Mouse (Mus musculus) liver, embryonic 14.5 days (tissue): ENCODE measurements around the gene Dnajc6. TPM values are rescaled to one million over a fixed set of nuclear protein-coding genes. Genes with fewer than 3 reads are reported as not detected.
A peak's percentile ranks its signal among the peaks of the same experiment; 100 is the strongest.

Experiments used
- ATAC-seq: fragments of 200-750 bp; cut with Nextera tagmentation; 2 replicates; pipeline ENCODE4 v1.8.0; 2017; ENCODE audit warnings: moderate number of reproducible peaks, mild to moderate bottlenecking, moderate library complexity; ENCODE audit not compliant: insufficient read depth
- DNase-seq, 3 experiments: peaks; one replicate each; pipeline ENCODE4 v3.0.0-alpha.2; 2012 to 2013; ENCODE audit warnings: low read depth in 3 of 3, low spot score in 3 of 3
- H3K27ac ChIP-seq: fragments of 300-500 bp; sonication (generic); 2 replicates; pipeline ENCODE4 v1.5.1; 2014; ENCODE audit warnings: moderate library complexity, mild to moderate bottlenecking, control low read depth, inconsistent platforms
- H3K27me3 ChIP-seq: fragments of 300-500 bp; sonication (generic); 2 replicates; pipeline ENCODE4 v1.6.1; 2014; ENCODE audit warnings: mild to moderate bottlenecking, low read length, moderate library complexity; ENCODE audit not compliant: control insufficient read depth, insufficient read depth
- H3K36me3 ChIP-seq: fragments of 300-500 bp; sonication (generic); replicated peaks from 2 replicates; pipeline ENCODE4 v1.6.1; 2014; ENCODE audit warnings: low read depth; ENCODE audit not compliant: control insufficient read depth, insufficient read depth
- H3K4me1 ChIP-seq, 2 experiments: fragments of 200-500 bp in 1 of 2; fragments of 300-500 bp in 1 of 2; sonication (generic) in 1 of 2; replicated peaks; 2 replicates each; pipeline ENCODE4 v1.6.1; 2012 to 2014; ENCODE audit warnings: antibody characterized with exemption in 1 of 2, inconsistent platforms in 1 of 2, low read length in 1 of 2; ENCODE audit not compliant: control insufficient read depth in 2 of 2, insufficient read depth in 2 of 2
- H3K4me2 ChIP-seq: fragments of 300-500 bp; sonication (generic); 2 replicates; pipeline ENCODE4 v1.6.1; 2014; ENCODE audit warnings: low read depth, mild to moderate bottlenecking, control low read depth, moderate library complexity
- H3K4me3 ChIP-seq, 2 experiments: fragments of 200-500 bp in 1 of 2; fragments of 300-500 bp in 1 of 2; sonication (generic) in 1 of 2; 2 replicates each; pipeline ENCODE4 v1.5.1; 2012 to 2014; ENCODE audit warnings: low read depth in 2 of 2, low read length in 2 of 2, mild to moderate bottlenecking in 2 of 2, control low read depth in 1 of 2, inconsistent platforms in 1 of 2, moderate library complexity in 1 of 2; ENCODE audit not compliant: insufficient read depth in 1 of 2
- H3K9ac ChIP-seq: fragments of 300-500 bp; sonication (generic); replicated peaks from 2 replicates; pipeline ENCODE4 v1.6.1; 2014; ENCODE audit warnings: mild to moderate bottlenecking, control low read depth, moderate library complexity
- H3K9me3 ChIP-seq: fragments of 300-500 bp; sonication (generic); 2 replicates; pipeline ENCODE4 v1.6.1; 2016; ENCODE audit warnings: low read length, mixed read lengths; ENCODE audit not compliant: control insufficient read depth
- CTCF ChIP-seq: IDR thresholded peaks from 2 replicates; pipeline ENCODE4 v1.5.1; 2016; ENCODE audit warnings: antibody characterized with exemption, low read depth, control low read depth
- EP300 ChIP-seq: IDR thresholded peaks from 2 replicates; pipeline ENCODE4 v1.6.1; 2016; ENCODE audit warnings: antibody characterized with exemption, low read depth
- WGBS: fragments of 180-500 bp; shearing (Covaris S2); extraction: QIAGEN DNeasy Blood & Tissue Kit; methylation state at CpG from one replicate; pipeline ENCODE4 v1.1.7; 2014; ENCODE audit not compliant: insufficient replicate concordance; 5-methylcytosine and 5-hydroxymethylcytosine counted together
- polyA plus RNA-seq, 2 experiments: library from polyadenylated mRNA; depleted of rRNA in 1 of 2; stranded (reverse) in 1 of 2; unstranded in 1 of 2; fragments of >200 nt; fragmentation: Nextera tagmentation in 1 of 2; extraction: Ambion mirVana in 1 of 2; gene quantifications; 2 replicates each; pipeline versions ENCODE4 v1.2.1 to v1.2.3; 2012 to 2014

The Dnajc6 gene
- polyA plus RNA-seq, 2 experiments = 0.08 to 0.16 TPM

- Histone ChIP-seq H3K4me3 (no peak overlapping the region), H3K9me3 (no peaks in the 10 kb centered on the region), H3K27me3 (no peaks in the 10 kb centered on the region), H3K27ac (no peak overlapping the region), H3K36me3 (no peaks in the 10 kb centered on the region), H3K4me1 (no peaks in the 10 kb centered on the region), H3K4me2 (no peak overlapping the region), H3K9ac (no peak overlapping the region)
- 64% methylated on average over 5 of the region's 5 CpGs for WGBS
- no peak for ATAC-seq
- no peak for TF ChIP-seq EP300
- TF ChIP-seq CTCF = no peak
- no peak for DNase-seq
Measured at GRCm38 (mm10) chr4:101616520-101616919, 120.1 kb downstream of the Dnajc6 start.

GRCm38 (mm10) chr4:101617742-101618141 lies 121.3 kb downstream of the Dnajc6 start:
- ATAC-seq (no peak), DNase-seq (no peak)
- Histone ChIP-seq H3K27me3 (no peaks in the 10 kb centered on the region), H3K36me3 (no peaks in the 10 kb centered on the region), H3K9me3 (no peaks in the 10 kb centered on the region), H3K27ac (no peak overlapping the region), H3K9ac (no peak overlapping the region), H3K4me1 (no peaks in the 10 kb centered on the region), H3K4me2 (no peak overlapping the region), H3K4me3 (no peak overlapping the region)
- WGBS = 53% methylated on average over 2 of the region's 2 CpGs
- TF ChIP-seq EP300 = no peak
- peak; percentile 20; the same call in 1 of the 2 replicates for TF ChIP-seq CTCF

- ATAC-seq (no peak), DNase-seq (no peak)
- H3K4me3 ChIP-seq = no peak overlapping the region
- H3K36me3 ChIP-seq = no peaks in the 10 kb centered on the region
- H3K27me3 ChIP-seq = no peaks in the 10 kb centered on the region
- no peak for TF ChIP-seq EP300
- TF ChIP-seq CTCF = no peak
- H3K4me2 ChIP-seq = no peak overlapping the region
- no peaks in the 10 kb centered on the region for H3K9me3 ChIP-seq
- no peak overlapping the region for H3K9ac ChIP-seq
- 43% methylated on average over 2 of the region's 2 CpGs for WGBS
- H3K4me1 ChIP-seq = no peaks in the 10 kb centered on the region
- H3K27ac ChIP-seq = no peak overlapping the region
Measured at GRCm38 (mm10) chr4:101620206-101620605, 123.8 kb downstream of the Dnajc6 start.

- no peak for ATAC-seq
- Histone ChIP-seq H3K27ac (no peak overlapping the region), H3K4me1 (no peaks in the 10 kb centered on the region), H3K9ac (no peak overlapping the region), H3K27me3 (no peaks in the 10 kb centered on the region), H3K9me3 (no peaks in the 10 kb centered on the region), H3K4me2 (no peak overlapping the region), H3K36me3 (no peaks in the 10 kb centered on the region), H3K4me3 (no peak overlapping the region)
- TF ChIP-seq CTCF (no peak), EP300 (no peak)
- WGBS = 55% methylated on average over 5 of the region's 5 CpGs
- DNase-seq = no peak
Measured at GRCm38 (mm10) chr4:101621241-101621640, 124.8 kb downstream of the Dnajc6 start.

GRCm38 (mm10) chr4:101625278-101625677 lies 128.8 kb downstream of the Dnajc6 start:
- no peak for TF ChIP-seq CTCF
- TF ChIP-seq EP300 = no peak
- H3K27ac ChIP-seq = no peak overlapping the region

More at GRCm38 (mm10) chr4:101625278-101625677, 128.8 kb downstream of the Dnajc6 start:
- no peaks in the 10 kb centered on the region for H3K9me3 ChIP-seq
- no peak overlapping the region for H3K4me3 ChIP-seq
- no peak overlapping the region for H3K9ac ChIP-seq
- WGBS = 68% methylated on average over 5 of the region's 5 CpGs
- H3K36me3 ChIP-seq = no peaks in the 10 kb centered on the region
- H3K4me1 ChIP-seq = no peaks in the 10 kb centered on the region
- no peak for DNase-seq
- H3K4me2 ChIP-seq = no peak overlapping the region
- no peaks in the 10 kb centered on the region for H3K27me3 ChIP-seq
- ATAC-seq = no peak
